Comparison of ENCODE assay signal across 15 mouse cellular contexts in the genomic region with DNA sequence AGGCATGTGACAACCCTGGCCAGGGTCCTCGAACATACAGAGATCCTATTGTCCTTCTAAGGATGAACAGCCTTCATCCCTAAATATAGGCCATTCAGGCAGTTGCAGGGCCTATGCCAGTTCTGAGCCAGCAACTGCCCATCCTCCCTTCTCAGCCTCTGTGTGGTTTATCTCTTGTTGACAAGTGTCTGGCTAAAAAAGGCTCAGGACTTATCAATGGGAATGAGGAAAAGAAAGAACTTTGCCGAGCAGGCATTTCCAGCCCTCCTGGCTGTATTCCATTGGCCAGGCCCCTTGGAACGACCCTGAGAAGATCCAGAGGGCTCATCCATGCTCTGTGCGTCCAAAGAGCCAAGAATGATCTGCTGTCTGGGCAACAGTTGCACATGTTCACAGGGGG. TPM values are rescaled to one million over a fixed set of nuclear protein-coding genes. Genes with fewer than 3 reads are reported as not detected.
DNase-seq lines count a peak whose midpoint lies in the region; ATAC-seq lines count a peak whose summit lies in the region.
"Had no signal": no experiment of that assay in that cellular context is flagged by ENCODE, and none has a peak within 500 bp of the region (broad histone marks: within the 10 kb centered on the region; RNA-seq: fewer than 3 reads in every experiment).

No protein-coding gene starts in this region.

- H3K4me1 ChIP-seq in heart, embryonic 16.5 days (ENCODE audit: control insufficient read depth, insufficient read depth, low read length) = peaks cover 32% of the 10 kb centered on the region
- H3K4me1 ChIP-seq: embryonic facial prominence, embryonic 13.5 days; forebrain, embryonic 10.5 days; intestine, embryonic 15.5 days; liver, embryonic 13.5 days had no signal

- H3K9me3 ChIP-seq in heart, embryonic 16.5 days (replicated peaks; ENCODE audit: control insufficient read depth, low read length) = no peaks in the 10 kb centered on the region
- H3K9me3 ChIP-seq: embryonic facial prominence, embryonic 13.5 days; forebrain, embryonic 10.5 days; intestine, embryonic 15.5 days; liver, embryonic 13.5 days had no signal

- no peak overlapping the region for H3K4me3 ChIP-seq in heart, embryonic 16.5 days (ENCODE audit: low read length)
- H3K4me3 ChIP-seq: embryonic facial prominence, embryonic 13.5 days; forebrain, embryonic 10.5 days; intestine, embryonic 15.5 days; liver, embryonic 13.5 days had no signal

- no peaks in the 10 kb centered on the region for H3K36me3 ChIP-seq in heart, embryonic 16.5 days (ENCODE audit: control insufficient read depth, insufficient read depth)
- H3K36me3 ChIP-seq: embryonic facial prominence, embryonic 13.5 days; forebrain, embryonic 10.5 days; intestine, embryonic 15.5 days; liver, embryonic 13.5 days had no signal

- H3K4me2 ChIP-seq in heart, embryonic 16.5 days (ENCODE audit: low read depth, low read length) = no peak overlapping the region
- H3K4me2 ChIP-seq: embryonic facial prominence, embryonic 13.5 days; intestine, embryonic 15.5 days; liver, embryonic 13.5 days had no signal

- DNase-seq in frontal cortex, adult 2 months (ENCODE audit: extremely low spot score in 1 of 2, low spot score in 1 of 2) = no peak
- peak; percentile 7 to 38 for DNase-seq in spleen, postnatal 4 days (ENCODE audit: low spot score in 2 of 2)
- no peak for DNase-seq in spleen, adult 12 weeks (ENCODE audit: low spot score)
- DNase-seq in T-cell, adult 2 months (ENCODE audit: low spot score) = no peak
- DNase-seq in kidney, postnatal 4 days = no peak
- DNase-seq: adrenal gland, adult 8-10 months; B cell, adult 2 months; liver, embryonic 13.5 days; right cerebral cortex, postnatal 14 days; thymus, postnatal 4 days had no signal

- ATAC-seq in frontal cortex, adult (ENCODE audit: low TSS enrichment) = peak; percentile 44; the same call in 1 of the 2 replicates
- ATAC-seq in heart, embryonic 16.5 days (replicated peaks; ENCODE audit: extremely low read depth, insufficient read depth, low FRiP score) = peak; percentile 96
- ATAC-seq: intestine, embryonic 15.5 days had no signal

- WGBS in heart, embryonic 16.5 days = 15% methylated on average over 4 of the region's 4 CpGs

- H3K27ac ChIP-seq in heart, embryonic 16.5 days (ENCODE audit: low read length) = peak overlapping the region; percentile 90
- H3K27ac ChIP-seq: embryonic facial prominence, embryonic 13.5 days; forebrain, embryonic 10.5 days; intestine, embryonic 15.5 days; liver, embryonic 13.5 days had no signal

- H3K9ac ChIP-seq in heart, embryonic 16.5 days (ENCODE audit: low read length) = no peak overlapping the region
- H3K9ac ChIP-seq: embryonic facial prominence, embryonic 13.5 days; intestine, embryonic 15.5 days; liver, embryonic 13.5 days had no signal

- H3K27me3 ChIP-seq in heart, embryonic 16.5 days (ENCODE audit: control insufficient read depth, insufficient read depth, low read length) = no peaks in the 10 kb centered on the region
- H3K27me3 ChIP-seq: embryonic facial prominence, embryonic 13.5 days; intestine, embryonic 15.5 days; liver, embryonic 13.5 days had no signal

RNA-seq across cellular contexts. Expression of a gene that starts 58.7 kb away (rescaled TPM):
- polyA plus RNA-seq in frontal cortex, adult 2 months (2012; rRNA removed) = 23.2 and 27.7 TPM in 2 replicates
- polyA plus RNA-seq in heart, embryonic 16.5 days (2015; fragmentation: Nextera tagmentation; extraction: Ambion mirVana) = 3.0 and 3.1 TPM in 2 replicates

Comparison
In these comparisons a context has a peak if more than half of its experiments do, and no peak if none do; other contexts are left out.
1. DNase-seq: peak in spleen, postnatal 4 days (2 of 2); none in frontal cortex, adult 2 months (0 of 2), spleen, adult 12 weeks (single experiment), T-cell, adult 2 months (single experiment) and kidney, postnatal 4 days (0 of 2).